Mouse (Mus musculus) right cerebral cortex, postnatal 25 days (tissue): ENCODE measurements around the gene Cd52.

Source experiments
- DNase-seq: peaks from one replicate; pipeline ENCODE4 v3.0.0; 2022

Cd52 gene

DNA sequence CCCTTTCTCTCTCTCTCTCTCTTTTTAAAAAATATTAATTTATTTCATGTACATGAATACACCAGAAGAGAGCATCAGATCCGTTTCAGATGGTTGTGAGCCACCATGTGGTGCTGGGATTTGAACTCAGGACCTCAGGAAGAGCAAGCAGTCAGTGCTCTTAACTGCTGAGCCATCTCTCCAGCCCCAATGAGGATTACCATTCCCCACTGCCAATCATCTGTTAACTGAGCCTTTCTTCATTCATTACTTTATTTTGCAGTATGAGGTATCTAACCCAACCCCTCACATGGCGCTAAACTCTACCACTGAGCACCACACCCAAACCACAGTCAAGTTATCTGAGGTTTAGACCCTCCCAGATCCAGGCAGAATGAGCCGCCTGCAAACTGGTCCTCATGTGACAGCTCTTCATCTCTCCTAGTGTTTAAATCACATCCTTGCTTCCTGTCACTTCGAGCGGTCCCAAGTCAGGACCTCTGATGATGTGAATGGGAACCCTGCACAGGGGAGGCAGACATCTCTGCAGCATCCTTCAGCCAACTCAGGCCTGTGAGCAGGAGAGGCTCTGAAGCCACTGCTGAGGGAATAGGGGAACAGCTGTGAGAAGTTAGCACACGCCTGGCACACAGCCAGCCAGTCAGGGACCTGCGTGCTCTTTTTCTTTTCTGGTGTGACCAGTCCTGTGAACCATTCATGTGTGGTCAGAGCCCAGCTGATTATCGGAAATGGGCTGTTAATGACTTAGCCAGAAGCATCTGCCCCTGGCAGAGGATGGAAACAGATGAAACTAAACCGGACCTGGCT, 53.4 kb downstream of the Cd52 start:
- DNase-seq: no peak

- DNase-seq: peak; percentile 74
Measured at GRCm38 (mm10) chr4:134035953-134036352, 58.9 kb downstream of the Cd52 start.
